Mouse (Mus musculus) mature B cell (primary cell): Measurements from ENCODE around the gene Cd164l2.

Source experiments
- in situ Hi-C: fragments of 300-500 bp; cut with MboI; formaldehyde crosslinking; loops from 2 replicates; pipeline ENCODE4 v1.14.3; 2019

Cd164l2 gene

DNA sequence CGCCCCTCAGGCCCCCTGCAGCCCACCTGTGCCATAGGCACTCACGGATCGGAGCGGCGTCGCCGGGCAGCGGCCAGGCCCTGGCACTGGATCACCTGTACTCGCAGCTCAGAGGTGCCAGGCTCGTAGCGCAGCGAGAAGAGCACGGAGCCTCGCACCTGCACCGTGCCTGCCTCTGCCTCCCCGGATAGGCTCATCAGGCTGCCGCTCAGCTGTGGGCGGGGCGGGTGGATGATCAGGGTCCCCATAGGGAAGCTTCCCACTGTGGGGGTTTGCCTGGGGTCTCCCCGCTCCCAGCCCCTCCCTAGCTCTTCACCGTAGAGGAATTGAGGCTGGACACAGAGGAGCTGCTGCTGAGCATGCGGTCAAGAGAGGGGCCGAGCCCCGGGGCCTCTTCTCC lies 44.9 kb downstream of the Cd164l2 start:
- in situ Hi-C loops, result no loop called here

DNA sequence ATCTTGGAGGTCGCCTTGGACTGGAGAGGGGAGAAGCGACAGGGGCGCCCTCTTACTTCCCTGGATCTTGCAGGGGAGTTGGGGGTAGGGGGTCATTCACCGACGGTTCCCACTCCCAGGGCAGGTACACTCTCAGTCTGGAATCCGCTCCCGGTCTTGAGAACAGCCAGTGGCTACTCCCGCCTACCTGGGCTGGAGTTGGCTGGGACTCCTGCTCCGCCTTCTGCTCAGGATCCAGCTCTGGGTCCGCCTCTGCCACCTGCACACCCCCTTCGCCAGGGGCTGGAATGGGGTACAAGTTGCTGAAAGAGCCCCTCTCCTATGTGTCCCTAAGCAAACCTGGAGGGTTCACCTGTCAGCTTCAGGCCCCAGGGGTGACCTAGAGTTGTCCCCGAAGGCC lies 45.3 kb downstream of the Cd164l2 start:
- in situ Hi-C loops, result no loop called here

DNA sequence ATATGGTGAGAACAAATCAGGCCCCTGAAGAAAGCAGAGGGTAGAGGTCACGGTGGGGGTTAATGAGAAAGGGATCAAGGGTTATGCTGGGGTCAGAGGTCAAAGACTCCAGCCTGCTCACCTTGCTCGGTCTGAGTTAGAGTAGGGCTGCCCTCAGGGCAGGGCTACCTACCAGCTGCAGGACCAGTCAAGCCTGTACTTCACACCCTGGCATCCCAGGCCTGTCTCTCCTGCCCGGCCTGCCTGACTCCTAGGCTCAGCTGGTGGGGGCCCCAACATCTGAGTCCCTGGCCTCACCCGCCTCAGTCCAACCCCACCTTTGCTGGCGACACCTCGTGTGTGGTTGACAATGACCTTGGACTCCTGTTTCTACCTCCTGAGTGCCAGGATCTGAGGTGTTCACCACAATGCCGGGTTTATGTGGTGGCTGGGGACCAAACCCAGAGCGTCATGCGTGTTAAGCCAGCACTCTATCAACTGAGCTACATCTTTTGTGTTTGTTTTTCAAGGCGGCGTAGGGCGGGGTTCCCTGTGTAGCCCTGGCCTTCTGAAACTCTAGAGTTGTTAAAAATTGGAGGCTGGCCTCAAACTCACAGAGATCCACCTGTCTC lies 46.0 kb downstream of the Cd164l2 start:
- in situ Hi-C loops, result no loop called here

DNA sequence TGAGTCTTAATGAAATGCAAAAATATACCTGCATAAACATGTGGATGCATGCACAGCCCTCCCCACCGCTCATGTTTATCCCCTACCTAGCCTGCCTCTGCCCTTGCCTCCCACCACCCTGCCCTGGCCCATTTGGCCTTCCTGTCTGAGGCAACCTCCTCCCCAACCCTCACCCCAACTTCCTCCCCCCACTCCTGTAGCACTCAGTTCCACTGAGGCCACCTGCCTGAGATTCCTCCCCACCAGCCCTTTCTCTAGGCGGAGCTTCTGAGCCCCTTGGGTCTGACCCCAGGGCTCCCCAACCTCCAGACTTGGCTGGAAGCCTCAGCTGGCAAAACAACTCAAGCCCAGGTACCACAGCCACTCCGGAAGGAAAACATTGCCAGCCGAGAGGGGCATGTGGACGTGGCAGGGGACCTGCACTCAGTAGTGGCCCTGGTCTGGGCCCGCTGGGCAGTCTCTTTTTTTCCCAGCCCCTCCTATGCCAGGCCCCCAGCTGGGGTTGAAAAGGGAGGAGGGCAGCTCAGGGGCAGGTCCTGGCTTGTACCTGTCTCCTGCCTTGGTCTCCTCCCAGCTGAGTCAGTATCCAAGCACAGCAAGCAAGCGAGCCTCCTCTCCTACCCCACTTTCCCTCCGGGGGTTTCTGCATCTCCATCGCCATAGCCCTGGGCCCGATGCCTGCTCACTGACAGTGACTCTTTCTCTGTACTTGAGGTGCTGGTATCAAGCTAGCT lies 49.9 kb downstream of the Cd164l2 start:
- in situ Hi-C loops, result no loop called here

DNA sequence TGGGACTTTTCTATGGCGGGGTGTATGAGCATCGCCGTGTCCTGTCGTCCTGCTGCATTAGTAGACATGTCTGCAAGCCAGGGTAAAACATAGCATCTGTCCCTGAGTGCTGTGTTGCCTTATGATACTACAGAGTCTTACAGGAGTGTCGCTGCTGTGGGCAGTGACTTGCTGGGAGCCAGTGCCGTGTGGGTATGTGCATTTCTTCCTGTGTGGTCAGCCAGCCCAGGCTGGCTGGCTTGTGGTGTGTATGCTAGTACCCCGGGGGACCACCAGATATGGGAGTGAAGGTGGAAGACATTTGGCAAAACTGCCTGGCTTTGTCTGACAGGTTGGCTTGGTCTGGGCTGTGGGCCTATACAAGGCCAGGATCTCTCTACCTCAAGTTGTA lies 50.4 kb downstream of the Cd164l2 start:
- in situ Hi-C loops, result no loop called here

DNA sequence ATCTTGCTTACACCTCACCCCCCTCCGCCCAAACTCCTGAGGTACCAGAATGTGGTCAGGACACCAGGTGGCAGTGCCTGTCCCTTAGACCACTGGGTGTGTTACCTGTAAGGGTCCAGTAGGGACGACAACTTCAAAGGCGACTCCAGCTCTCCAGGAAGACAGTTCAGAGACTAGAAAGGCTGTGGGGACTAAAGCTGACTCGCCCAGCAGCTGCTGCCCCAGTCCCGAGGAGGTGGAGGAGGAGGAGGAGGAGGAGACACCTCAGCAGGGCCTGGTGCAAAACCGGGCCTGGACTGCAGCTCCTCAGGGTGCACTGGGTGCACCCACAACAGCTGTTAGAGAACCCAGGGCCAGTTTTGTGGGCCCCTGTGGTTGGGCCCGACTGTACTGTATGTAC lies 51.0 kb downstream of the Cd164l2 start, which contains the start of gene Sytl1:
Sytl1 (minus strand) TSS at position 232 of the 400 bp plus-strand sequence.
- in situ Hi-C loops, result no loop called here

DNA sequence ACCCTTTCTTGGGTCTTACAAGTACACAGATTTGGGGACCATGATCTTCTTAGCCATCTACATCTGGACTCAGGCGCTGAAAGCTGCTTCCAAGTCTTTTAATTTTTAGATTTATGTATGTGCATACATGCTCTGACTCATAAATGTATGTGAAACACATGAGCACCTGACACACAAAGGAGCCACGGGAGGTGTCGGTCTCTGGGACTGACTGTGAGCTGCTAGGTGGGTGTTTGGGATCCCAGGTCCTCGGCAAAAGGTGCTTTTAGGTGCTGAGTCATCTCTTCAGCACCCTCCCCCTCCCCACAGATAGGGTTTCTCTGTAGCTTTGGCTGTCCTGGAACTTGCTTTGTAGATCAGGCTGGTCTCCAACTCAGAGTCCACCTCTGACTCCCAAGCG lies 51.8 kb downstream of the Cd164l2 start:
- in situ Hi-C loops, result no loop called here

DNA sequence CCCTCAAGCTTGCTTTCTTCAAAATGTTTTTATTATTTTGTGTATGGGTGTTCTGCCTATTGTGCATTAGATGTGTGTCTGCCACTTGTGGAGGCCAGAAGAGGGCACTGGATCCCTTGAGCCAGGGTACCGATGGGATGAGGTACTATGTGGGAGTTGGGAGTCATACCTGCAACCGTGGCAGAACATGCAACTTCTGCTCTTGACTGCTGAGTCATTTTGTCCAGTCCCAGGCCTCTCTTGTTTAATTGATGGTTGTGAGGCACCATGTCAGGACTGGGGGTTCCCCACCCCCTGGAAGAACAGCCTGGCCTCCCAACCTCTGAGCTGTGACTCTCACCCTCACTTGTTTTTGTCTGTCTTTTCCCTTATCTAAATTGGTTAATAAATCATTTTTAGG lies 52.6 kb downstream of the Cd164l2 start:
- in situ Hi-C loops, result no loop called here

DNA sequence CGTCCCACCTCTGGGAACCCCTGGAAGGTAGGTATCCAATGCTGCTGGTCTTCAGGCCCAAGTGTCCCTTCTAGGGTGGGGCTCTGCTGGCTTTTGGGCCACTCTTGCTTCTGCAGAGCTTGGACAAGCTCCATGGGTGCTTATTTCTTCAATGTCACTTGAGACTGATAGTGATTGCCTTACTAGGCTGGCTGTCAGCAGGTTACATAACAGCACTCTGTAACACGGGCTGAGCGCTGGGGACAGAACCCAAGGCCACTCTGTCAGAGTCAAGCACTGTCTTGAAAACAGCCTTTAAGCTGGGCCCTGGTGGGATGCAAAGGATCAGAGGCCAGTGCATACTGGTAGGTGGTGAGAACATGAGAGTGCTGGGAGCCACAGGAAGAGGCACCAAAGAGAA lies 53.4 kb downstream of the Cd164l2 start:
- in situ Hi-C loops, result no loop called here

DNA sequence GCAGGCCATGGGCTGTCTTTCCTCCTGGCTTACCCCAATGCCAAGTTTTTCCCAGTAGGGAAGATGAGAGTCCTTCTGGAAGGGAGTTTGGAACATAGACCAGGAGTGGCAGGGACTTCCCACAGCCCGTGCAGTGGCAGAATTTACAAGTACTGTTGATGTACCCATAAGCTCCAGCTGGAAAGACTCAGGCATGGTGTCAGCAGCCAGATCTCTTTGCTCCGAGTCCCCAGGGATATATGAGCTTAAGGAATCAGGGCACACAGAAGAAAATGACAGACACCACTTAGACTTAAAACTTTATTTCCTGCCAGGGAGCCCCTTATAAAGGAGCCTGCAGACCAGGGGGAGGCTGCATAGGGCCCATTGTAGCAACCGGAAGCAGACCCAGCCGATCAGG lies 53.8 kb downstream of the Cd164l2 start:
- in situ Hi-C loops, result no loop called here

DNA sequence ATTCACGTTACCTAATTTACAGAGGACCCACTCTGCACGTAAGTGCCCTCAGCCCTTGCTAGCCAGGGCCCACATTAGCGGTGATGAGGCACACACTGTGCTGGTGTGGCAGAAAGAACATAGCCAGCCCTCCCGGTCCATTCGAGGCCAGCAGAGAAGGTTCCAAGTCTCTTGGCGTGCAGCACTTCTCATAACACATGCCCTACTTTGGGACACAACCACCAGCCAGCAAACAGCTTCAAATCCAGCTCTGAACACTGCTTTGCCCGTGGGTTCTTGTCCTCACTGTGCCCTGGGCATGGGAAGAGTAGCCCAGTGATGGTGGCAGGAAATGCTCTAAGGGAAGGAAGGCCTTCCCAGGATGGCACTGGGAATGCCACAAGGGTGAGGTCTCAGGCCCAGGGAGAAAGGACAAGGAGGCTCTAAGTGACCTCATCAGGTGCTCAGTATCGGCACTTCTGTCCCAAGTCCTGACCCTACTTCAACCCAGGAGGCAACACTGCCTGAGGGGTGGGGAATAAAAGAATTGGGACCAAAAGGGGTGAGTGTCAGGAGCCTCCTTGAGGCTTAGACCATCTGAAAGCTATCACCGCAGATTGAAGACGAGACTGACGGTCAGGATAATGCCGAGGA lies 54.4 kb downstream of the Cd164l2 start:
- in situ Hi-C loops, result no loop called here

DNA sequence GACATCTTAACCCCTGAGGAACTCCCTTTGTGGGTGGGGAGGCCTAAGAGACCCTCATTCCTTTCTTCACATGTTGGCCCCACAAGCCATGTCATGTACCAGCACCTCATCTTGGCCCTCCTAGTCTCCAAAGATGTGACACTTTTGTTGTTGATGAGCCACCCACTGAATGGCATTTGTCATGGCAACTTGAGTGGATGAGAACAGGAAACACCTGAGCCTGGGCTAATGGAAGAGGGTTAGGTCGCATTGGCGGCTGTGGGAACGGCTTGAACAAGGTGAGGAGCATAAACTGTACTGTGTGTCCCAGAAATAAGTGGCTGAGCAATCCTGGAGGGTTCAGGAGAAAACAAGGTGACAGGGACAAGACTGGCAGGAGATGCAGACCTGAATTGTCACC lies 57.0 kb downstream of the Cd164l2 start:
- in situ Hi-C loops, result no loop called here

DNA sequence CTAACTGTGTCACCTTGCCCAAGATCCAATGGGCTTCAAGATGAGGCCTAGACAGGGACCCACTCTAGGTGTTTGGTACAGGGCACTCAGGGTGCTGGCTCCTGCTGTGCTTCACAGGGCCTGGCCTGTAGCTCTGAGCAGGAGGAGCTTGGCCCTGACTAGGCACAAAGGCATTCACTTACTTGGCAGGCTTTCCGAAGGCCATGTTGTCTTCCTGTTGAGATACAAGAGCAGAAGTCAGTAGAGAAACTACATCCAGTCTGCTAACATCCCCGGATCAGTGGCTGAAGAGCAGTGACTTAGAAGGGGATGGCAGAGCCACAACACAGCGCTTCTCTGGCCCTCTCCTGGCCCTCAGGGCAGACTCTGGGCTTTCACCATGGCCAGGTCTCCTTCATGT lies 57.7 kb downstream of the Cd164l2 start:
- in situ Hi-C loops, result no loop called here

DNA sequence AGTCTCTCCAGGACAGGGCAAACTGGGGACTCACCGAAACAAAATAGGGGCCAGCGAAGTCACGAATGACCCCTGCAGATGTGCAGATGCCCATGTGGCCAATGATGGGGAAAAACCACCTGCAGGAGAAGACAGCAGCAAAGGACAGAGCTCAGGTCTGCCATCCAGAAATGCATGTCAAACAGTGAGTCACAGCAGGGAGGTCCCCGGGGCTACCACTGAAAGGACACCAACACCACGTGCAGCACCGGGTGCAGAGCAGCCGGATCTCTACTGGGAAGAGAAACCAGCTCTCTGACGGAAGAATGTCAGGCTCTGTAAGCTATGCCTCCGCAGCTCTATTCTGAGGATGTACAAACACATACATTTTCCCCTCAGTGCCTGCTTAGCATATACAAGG lies 59.0 kb downstream of the Cd164l2 start:
- in situ Hi-C loops, result no loop called here
